Mouse (Mus musculus): Measurements from ENCODE around the gene Magi2.
"Not testable (repeated sequence)": the region's sequence is repeated elsewhere in the genome, so short reads cannot be mapped to it uniquely, and the experiment has no call there.

The Magi2 gene

DNA sequence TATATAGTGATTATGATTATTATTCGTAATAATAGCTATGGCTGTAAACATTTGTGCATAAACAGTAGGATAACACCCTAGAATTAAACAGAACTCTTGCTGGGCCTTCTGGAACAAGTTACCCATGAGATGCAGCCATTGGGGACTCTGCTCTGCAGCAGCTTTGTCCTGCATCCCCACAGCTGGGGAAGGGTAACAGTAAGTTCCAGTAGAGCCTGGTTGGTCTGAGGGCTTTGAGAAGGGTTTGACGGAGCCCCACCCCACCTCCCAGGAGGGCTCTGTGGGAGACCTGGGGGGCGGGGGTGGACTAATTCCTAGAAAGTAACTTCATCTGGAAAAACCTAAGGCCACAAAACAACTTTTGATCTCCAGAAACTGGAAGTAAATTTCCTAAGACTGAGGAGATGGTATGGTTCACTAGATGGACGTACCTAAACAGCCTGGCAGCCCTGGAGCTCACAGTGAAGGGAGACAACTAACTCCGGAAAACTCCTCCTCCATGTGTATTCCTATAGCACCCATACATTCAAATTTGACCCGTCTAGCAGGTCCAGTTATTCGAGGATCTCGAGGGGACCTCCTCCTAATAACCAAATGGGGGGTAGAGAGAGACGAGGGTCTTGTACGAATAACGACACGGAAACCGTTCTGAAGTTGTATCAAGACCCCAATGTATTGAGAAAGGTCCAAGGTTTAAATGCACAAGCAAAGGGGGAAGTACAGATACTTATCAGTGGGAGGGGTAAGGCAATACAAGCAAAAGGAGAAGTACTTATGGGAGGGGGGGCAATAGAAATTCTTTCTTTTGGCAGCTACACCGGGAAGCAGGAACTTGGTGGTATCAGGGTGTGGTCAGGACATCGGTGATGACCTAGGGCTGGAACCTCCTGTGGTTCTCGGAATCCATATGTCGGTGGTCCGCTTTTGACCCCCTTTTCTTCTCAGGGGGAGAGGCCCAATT lies 1479.8 kb downstream of the Magi2 start:
- not testable (repeated sequence) for DNase-seq (ENCODE audit: low spot score)

- not testable (repeated sequence) for DNase-seq (ENCODE audit: low spot score)
Observed at GRCm38 (mm10) chr5:20710845-20711244, 1484.0 kb downstream of the Magi2 start.

GRCm38 (mm10) chr5:20714619-20715018 lies 1487.8 kb downstream of the Magi2 start:
- not testable (repeated sequence) for DNase-seq (ENCODE audit: low spot score)

GRCm38 (mm10) chr5:20715980-20716379 lies 1489.1 kb downstream of the Magi2 start:
- DNase-seq (ENCODE audit: low spot score) = not testable (repeated sequence)

- peak; percentile 75 for DNase-seq (ENCODE audit: low spot score)
Observed at GRCm38 (mm10) chr5:20720201-20720900, 1493.5 kb downstream of the Magi2 start.

DNA sequence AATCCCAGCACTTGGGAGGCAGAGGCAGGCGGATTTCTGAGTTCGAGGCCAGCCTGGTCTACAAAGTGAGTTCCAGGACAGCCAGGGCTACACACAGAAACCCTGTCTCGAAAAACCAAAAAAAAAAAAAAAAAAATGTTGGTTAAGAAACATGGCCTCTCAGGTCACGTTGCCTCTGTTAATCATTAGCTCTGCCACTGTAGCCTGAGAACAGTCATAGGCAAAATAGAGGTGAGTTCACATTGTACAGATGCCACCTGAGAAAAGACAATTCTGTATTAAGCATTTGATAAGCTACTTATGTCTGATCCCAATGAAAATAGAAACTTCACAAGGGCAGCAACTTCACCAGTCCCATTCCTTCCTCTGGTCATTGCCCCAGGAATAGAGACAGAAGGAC lies 1496.4 kb downstream of the Magi2 start:
- not testable (repeated sequence) for DNase-seq (ENCODE audit: low spot score)

- DNase-seq (ENCODE audit: low spot score) = no peak
Observed at GRCm38 (mm10) chr5:20738795-20739194, 1512.0 kb downstream of the Magi2 start.

- no peak for DNase-seq (ENCODE audit: low spot score)
Observed at GRCm38 (mm10) chr5:20741193-20741592, 1514.4 kb downstream of the Magi2 start.

GRCm38 (mm10) chr5:20741936-20742335 lies 1515.1 kb downstream of the Magi2 start:
- no peak for DNase-seq (ENCODE audit: low spot score)

DNA sequence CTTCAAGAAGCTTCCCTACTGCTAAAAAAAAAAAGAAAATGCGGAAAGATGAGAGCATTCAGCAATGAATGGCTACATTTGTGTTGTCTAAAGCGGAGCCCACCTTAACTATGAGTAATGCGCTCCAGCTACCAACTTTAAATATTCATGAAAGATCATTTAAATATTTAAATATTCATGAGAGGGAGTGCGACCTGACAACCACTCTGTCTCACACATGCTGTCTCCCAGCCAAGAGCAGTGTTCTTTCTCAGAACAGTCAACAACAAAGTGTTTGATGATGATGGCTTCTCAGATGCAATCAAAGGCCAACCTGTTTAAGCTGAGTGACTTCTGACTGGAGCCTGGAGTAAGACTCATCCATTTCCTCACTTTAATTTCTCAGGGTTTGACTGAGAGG lies 1521.3 kb downstream of the Magi2 start:
- no peak for DNase-seq (ENCODE audit: low spot score)

DNA sequence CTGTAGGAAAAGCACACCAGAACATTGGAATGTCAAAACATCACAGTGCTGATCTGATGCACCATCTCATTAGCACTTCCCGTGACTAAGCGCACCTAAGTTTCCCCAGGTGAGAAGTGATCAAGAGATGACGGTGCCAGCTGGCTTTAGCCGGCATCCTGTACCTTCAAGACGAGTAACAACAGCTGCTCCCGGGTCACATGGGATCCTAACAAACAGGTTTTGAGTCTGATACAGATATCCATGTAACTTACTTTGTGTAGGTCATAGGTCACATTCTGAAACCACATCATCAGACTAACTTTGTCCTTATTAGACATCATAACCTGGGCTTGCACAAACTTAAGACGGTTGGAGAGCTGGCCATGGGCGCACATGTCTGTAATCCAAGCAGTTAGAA lies 1522.0 kb downstream of the Magi2 start:
- DNase-seq (ENCODE audit: low spot score) = no peak

GRCm38 (mm10) chr5:20749535-20749934 lies 1522.7 kb downstream of the Magi2 start:
- DNase-seq (ENCODE audit: low spot score) = no peak

- no peak for DNase-seq (ENCODE audit: low spot score)
Observed at GRCm38 (mm10) chr5:20751000-20751399, 1524.2 kb downstream of the Magi2 start.

DNA sequence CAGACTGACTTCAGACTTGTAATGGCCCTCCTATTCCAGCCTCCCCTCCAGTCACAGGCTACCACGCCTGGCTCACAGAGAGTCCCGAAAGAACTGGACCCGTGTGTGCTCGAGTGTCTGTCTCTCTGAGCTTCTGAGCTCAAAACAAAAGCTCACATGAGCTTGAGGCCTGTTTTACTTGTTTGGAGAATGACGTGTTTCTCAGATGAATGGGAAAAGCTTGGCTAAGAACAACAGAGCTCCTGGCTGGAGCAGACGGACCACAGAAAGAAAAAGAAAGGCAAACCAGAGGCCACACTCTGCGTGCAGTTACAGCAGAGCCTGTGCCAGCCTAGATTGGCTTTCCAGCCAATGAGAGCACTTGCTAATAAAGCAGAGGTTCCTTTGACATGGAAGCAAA lies 1524.9 kb downstream of the Magi2 start:
- DNase-seq (ENCODE audit: low spot score) = peak; percentile 20

DNA sequence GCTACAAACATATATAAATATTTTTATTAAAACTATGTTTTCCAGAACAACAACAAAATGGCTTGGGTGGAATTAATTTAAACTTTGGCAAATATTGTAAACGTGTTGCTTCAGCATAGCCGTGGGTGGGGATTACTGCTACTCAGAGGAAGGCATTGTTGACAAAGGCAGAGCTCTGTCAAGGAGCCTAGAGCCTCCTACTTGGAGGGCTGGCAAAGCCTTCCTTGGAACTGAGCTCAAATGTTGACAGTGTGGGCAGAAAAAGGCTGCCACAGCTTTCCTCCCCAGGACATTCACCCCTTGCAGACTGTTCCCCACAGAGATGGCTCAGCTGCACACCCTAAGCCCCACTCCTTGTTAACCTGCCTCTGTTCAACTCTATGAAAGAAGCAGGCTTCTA lies 1526.3 kb downstream of the Magi2 start:
- peak; percentile 6 for DNase-seq (ENCODE audit: low spot score)

DNA sequence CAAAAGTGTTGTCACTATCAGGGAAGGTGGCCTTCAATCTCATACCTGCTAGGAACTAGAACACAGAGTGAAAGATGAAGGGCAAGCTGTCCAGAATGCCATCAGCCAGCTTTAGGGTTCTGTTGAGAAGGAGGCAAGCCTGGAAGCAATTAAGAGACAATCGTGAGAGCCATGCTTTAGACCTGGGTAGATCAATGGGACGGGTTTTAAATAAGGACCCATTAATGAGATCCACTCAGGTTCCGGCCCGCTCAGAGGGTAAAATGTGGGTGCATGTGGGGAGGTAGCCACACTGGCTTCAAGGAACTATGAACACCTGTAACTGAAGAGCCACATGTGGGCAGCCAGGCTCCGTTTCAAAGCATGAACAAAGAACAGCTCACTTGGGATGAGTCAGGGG lies 1527.1 kb downstream of the Magi2 start:
- no peak for DNase-seq (ENCODE audit: low spot score)

Data from lung, postnatal 25 days (tissue).